Mouse (Mus musculus) CD4-positive helper T cell, adult 2 months (primary cell): ENCODE data around the gene Cdcp2.

Source experiments
- DNase-seq: peaks from one replicate; pipeline ENCODE4 v3.0.0-alpha.2; 2012; ENCODE audit warnings: low read depth, missing footprints, low spot score

Gene Cdcp2

GRCm38 (mm10) chr4:107130534-107130933 is 33.8 kb downstream of the Cdcp2 start:
- no peak for DNase-seq

- no peak for DNase-seq
Observed at GRCm38 (mm10) chr4:107134891-107135290, 38.2 kb downstream of the Cdcp2 start.

GRCm38 (mm10) chr4:107135663-107136062 is 39.0 kb downstream of the Cdcp2 start:
- no peak for DNase-seq

- no peak for DNase-seq
Observed at GRCm38 (mm10) chr4:107136531-107136930, 39.8 kb downstream of the Cdcp2 start.

- no peak for DNase-seq
Observed at GRCm38 (mm10) chr4:107138948-107139835, 42.5 kb downstream of the Cdcp2 start.

- DNase-seq: no peak
Observed at GRCm38 (mm10) chr4:107139836-107140631, 43.3 kb downstream of the Cdcp2 start.

- no peak for DNase-seq
Observed at GRCm38 (mm10) chr4:107143511-107143910, 46.8 kb downstream of the Cdcp2 start.

GRCm38 (mm10) chr4:107150991-107151390 is 54.3 kb downstream of the Cdcp2 start:
- no peak for DNase-seq

- no peak for DNase-seq
Observed at GRCm38 (mm10) chr4:107152571-107152970, 55.9 kb downstream of the Cdcp2 start.

GRCm38 (mm10) chr4:107156983-107157401 is 60.3 kb downstream of the Cdcp2 start:
- DNase-seq: no peak

- no peak for DNase-seq
Observed at GRCm38 (mm10) chr4:107159166-107159773, 62.6 kb downstream of the Cdcp2 start.

GRCm38 (mm10) chr4:107160181-107160580 is 63.5 kb downstream of the Cdcp2 start:
- DNase-seq: no peak
